Mouse (Mus musculus) intestine, postnatal 0 days (tissue): ENCODE measurements around the gene Anp32e. TPM values are rescaled to one million over a fixed set of nuclear protein-coding genes. Genes with fewer than 3 reads are reported as not detected.
A peak's percentile ranks its signal among the peaks of the same experiment; 100 is the strongest.
"Not testable (repeated sequence)": the region's sequence is repeated elsewhere in the genome, so short reads cannot be mapped to it uniquely, and the experiment has no call there.

Experiments used
- ATAC-seq: fragments of 200-750 bp; cut with Nextera tagmentation; 2 replicates; pipeline ENCODE4 v1.8.0; 2017; ENCODE audit warnings: mild to moderate bottlenecking, moderate TSS enrichment, moderate library complexity
- H3K27ac ChIP-seq: fragments of 300-500 bp; sonication (generic); 2 replicates; pipeline ENCODE4 v1.5.1; 2014; ENCODE audit warnings: mild to moderate bottlenecking, low read depth, low read length, moderate library complexity
- H3K27me3 ChIP-seq: fragments of 300-500 bp; sonication (generic); replicated peaks from 2 replicates; pipeline ENCODE4 v1.6.1; 2014; ENCODE audit warnings: low read length, mixed read lengths; ENCODE audit not compliant: control insufficient read depth, insufficient read depth
- H3K36me3 ChIP-seq: fragments of 300-500 bp; sonication (generic); 2 replicates; pipeline ENCODE4 v1.6.1; 2014; ENCODE audit warnings: mild to moderate bottlenecking, moderate library complexity; ENCODE audit not compliant: control insufficient read depth, insufficient read depth
- H3K4me1 ChIP-seq: fragments of 300-500 bp; sonication (generic); replicated peaks from 2 replicates; pipeline ENCODE4 v1.6.1; 2014; ENCODE audit warnings: antibody characterized with exemption, low read length, mixed read lengths; ENCODE audit not compliant: control insufficient read depth, insufficient read depth
- H3K4me2 ChIP-seq: fragments of 300-500 bp; sonication (generic); replicated peaks from 2 replicates; pipeline ENCODE4 v1.6.1; 2014; ENCODE audit warnings: low read depth, mild to moderate bottlenecking, moderate library complexity
- H3K4me3 ChIP-seq: fragments of 300-500 bp; sonication (generic); 2 replicates; pipeline ENCODE4 v1.5.1; 2014; ENCODE audit warnings: low read depth, low read length
- H3K9ac ChIP-seq: fragments of 300-500 bp; sonication (generic); 2 replicates; pipeline ENCODE4 v1.6.1; 2014; ENCODE audit warnings: mild to moderate bottlenecking, low read depth, low read length
- H3K9me3 ChIP-seq: fragments of 300-500 bp; sonication (generic); 2 replicates; pipeline ENCODE4 v1.6.1; 2016; ENCODE audit warnings: mixed run types; ENCODE audit not compliant: control insufficient read depth
- CTCF ChIP-seq: sonication (generic); IDR thresholded peaks from 2 replicates; pipeline ENCODE4 v1.5.1; 2016; ENCODE audit warnings: low read depth, mild to moderate bottlenecking, control low read depth, antibody characterized with exemption, moderate library complexity
- WGBS: fragments of 180-500 bp; shearing (Covaris S2); extraction: QIAGEN DNeasy Blood & Tissue Kit; methylation state at CpG from one replicate; pipeline ENCODE4 v1.1.7; 2014; 5-methylcytosine and 5-hydroxymethylcytosine counted together
- polyA plus RNA-seq: library from polyadenylated mRNA; unstranded; fragments of >200 nt; fragmentation: Nextera tagmentation; extraction: Ambion mirVana; gene quantifications from 2 replicates; pipeline ENCODE4 v1.2.1, GENCODE M21; 2015

The Anp32e gene
- polyA plus RNA-seq, 1 experiment from 2014 or later, result 71.7 TPM

GRCm38 (mm10) chr3:95914706-95915105, 14.3 kb upstream of the Anp32e start:
- 76% methylated on average over 4 of the region's 4 CpGs for WGBS
- no peaks in the 10 kb centered on the region for H3K36me3 ChIP-seq
- no peaks in the 10 kb centered on the region for H3K27me3 ChIP-seq
- no peak for ATAC-seq
- no peak overlapping the region for H3K9ac ChIP-seq
- no peak overlapping the region for H3K4me2 ChIP-seq
- H3K27ac ChIP-seq, result no peak overlapping the region
- H3K9me3 ChIP-seq, result no peaks in the 10 kb centered on the region
- no peak overlapping the region for H3K4me3 ChIP-seq
- H3K4me1 ChIP-seq, result no peaks in the 10 kb centered on the region
- no peak for TF ChIP-seq CTCF

GRCm38 (mm10) chr3:95916760-95917159, 12.3 kb upstream of the Anp32e start:
- no peak for TF ChIP-seq CTCF
- Histone ChIP-seq H3K4me3 (no peak overlapping the region), H3K9me3 (no peaks in the 10 kb centered on the region), H3K4me1 (no peaks in the 10 kb centered on the region), H3K36me3 (no peaks in the 10 kb centered on the region), H3K4me2 (no peak overlapping the region), H3K9ac (no peak overlapping the region), H3K27ac (no peak overlapping the region), H3K27me3 (no peaks in the 10 kb centered on the region)
- 72% methylated on average over 7 of the region's 7 CpGs for WGBS
- no peak for ATAC-seq

GRCm38 (mm10) chr3:95920532-95920931, 8.5 kb upstream of the Anp32e start:
- H3K4me2 ChIP-seq, H3K4me1 ChIP-seq, H3K27ac ChIP-seq, H3K9ac ChIP-seq, H3K4me3 ChIP-seq, H3K9me3 ChIP-seq, H3K36me3 ChIP-seq, ATAC-seq, H3K27me3 ChIP-seq: not testable (repeated sequence)
- WGBS, result 59% methylated on average over 2 of the region's 2 CpGs

GRCm38 (mm10) chr3:95923429-95923828, 5.6 kb upstream of the Anp32e start:
- not testable (repeated sequence) for H3K9ac ChIP-seq, H3K36me3 ChIP-seq, H3K4me2 ChIP-seq, H3K4me1 ChIP-seq, ATAC-seq, H3K4me3 ChIP-seq, H3K27ac ChIP-seq, H3K9me3 ChIP-seq, H3K27me3 ChIP-seq
- 80% methylated on average over 7 of the region's 7 CpGs for WGBS

GRCm38 (mm10) chr3:95924185-95924584, 4.9 kb upstream of the Anp32e start:
- no peak overlapping the region for H3K27ac ChIP-seq
- H3K9me3 ChIP-seq, result no peaks in the 10 kb centered on the region
- ATAC-seq, result no peak
- 70% methylated on average over 4 of the region's 4 CpGs for WGBS
- H3K4me3 ChIP-seq, result no peak overlapping the region
- TF ChIP-seq CTCF, result no peak
- H3K27me3 ChIP-seq, result no peaks in the 10 kb centered on the region
- no peaks in the 10 kb centered on the region for H3K4me1 ChIP-seq
- no peak overlapping the region for H3K4me2 ChIP-seq
- no peak overlapping the region for H3K9ac ChIP-seq
- H3K36me3 ChIP-seq, result no peaks in the 10 kb centered on the region

GRCm38 (mm10) chr3:95925087-95925486, 4.0 kb upstream of the Anp32e start:
- no peak for TF ChIP-seq CTCF
- no peak overlapping the region for H3K9ac ChIP-seq
- ATAC-seq, result no peak
- H3K4me2 ChIP-seq, result no peak overlapping the region
- H3K4me3 ChIP-seq, result no peak overlapping the region
- no peaks in the 10 kb centered on the region for H3K4me1 ChIP-seq
- WGBS, result 85% methylated on average over 5 of the region's 5 CpGs
- H3K27me3 ChIP-seq, result no peaks in the 10 kb centered on the region
- H3K36me3 ChIP-seq, result no peaks in the 10 kb centered on the region
- H3K9me3 ChIP-seq, result no peaks in the 10 kb centered on the region
- H3K27ac ChIP-seq, result no peak overlapping the region

- Histone ChIP-seq H3K27me3 (no peaks in the 10 kb centered on the region), H3K4me2 (peak overlapping the region; percentile 87), H3K27ac (no peak overlapping the region), H3K36me3 (0 out of 2 replicates have a peak, but pooled peaks cover under 1% of the 10 kb centered on the region), H3K9ac (peak overlapping the region; percentile 42; the same call in 1 of the 2 replicates), H3K4me1 (no peaks in the 10 kb centered on the region), H3K9me3 (no peaks in the 10 kb centered on the region), H3K4me3 (peak overlapping the region; percentile 67)
- no peak for ATAC-seq
- 46% methylated on average over 6 of the region's 6 CpGs for WGBS
- no peak for TF ChIP-seq CTCF
Measured at GRCm38 (mm10) chr3:95928261-95928657, 787 bp upstream of the Anp32e start.
